Mouse (Mus musculus) brown adipose tissue, adult 24 weeks (tissue): Measurements from ENCODE around the gene Slc11a2. TPM values are rescaled to one million over a fixed set of nuclear protein-coding genes. Genes with fewer than 3 reads are reported as not detected.
A peak's percentile ranks its signal among the peaks of the same experiment; 100 is the strongest.

Source experiments
- H3K27ac ChIP-seq: fragments of 200-500 bp; replicated peaks from 2 replicates; pipeline ENCODE4 v1.5.1; 2012; ENCODE audit warnings: low read depth, mild to moderate bottlenecking, low read length
- H3K4me1 ChIP-seq: fragments of 200-500 bp; 2 replicates; pipeline ENCODE4 v1.6.1; 2012; ENCODE audit warnings: low read length, mixed read lengths; ENCODE audit not compliant: control insufficient read depth, insufficient read depth, insufficient read length
- H3K4me3 ChIP-seq: fragments of 200-500 bp; 2 replicates; pipeline ENCODE4 v1.5.1; 2012; ENCODE audit warnings: low read depth, mild to moderate bottlenecking, low read length, moderate library complexity; ENCODE audit not compliant: insufficient read depth
- polyA plus RNA-seq: library from polyadenylated mRNA; stranded (reverse); fragments of >200 nt; gene quantifications from 2 replicates; pipeline ENCODE4 v1.2.4, GENCODE M21; 2012; ENCODE audit not compliant: missing spikeins, insufficient read depth, insufficient read length

The Slc11a2 gene
- polyA plus RNA-seq, 1 experiment, result 24.7 TPM

DNA sequence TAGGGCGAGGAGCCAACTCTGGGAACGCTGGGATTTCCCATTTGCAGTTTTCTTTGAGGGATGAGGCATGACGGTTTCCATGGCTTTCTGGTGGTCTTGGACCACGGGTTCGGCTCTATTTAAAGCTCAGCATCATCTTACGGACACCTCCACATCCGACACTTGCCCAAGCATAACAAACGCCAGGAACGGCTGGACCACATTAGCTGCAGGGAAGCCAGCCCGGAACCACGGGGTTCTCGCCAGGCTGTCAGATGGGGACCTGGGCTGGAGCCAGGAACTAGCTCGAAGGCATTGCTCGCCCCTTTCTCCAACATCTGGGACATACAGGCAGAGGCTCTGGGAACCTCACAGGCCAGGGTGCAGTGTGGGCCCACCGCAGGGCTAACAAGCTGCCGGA lies 26.4 kb upstream of the Slc11a2 start:
- Histone ChIP-seq H3K27ac (no peak overlapping the region), H3K4me1 (no peaks in the 10 kb centered on the region), H3K4me3 (no peak overlapping the region)

DNA sequence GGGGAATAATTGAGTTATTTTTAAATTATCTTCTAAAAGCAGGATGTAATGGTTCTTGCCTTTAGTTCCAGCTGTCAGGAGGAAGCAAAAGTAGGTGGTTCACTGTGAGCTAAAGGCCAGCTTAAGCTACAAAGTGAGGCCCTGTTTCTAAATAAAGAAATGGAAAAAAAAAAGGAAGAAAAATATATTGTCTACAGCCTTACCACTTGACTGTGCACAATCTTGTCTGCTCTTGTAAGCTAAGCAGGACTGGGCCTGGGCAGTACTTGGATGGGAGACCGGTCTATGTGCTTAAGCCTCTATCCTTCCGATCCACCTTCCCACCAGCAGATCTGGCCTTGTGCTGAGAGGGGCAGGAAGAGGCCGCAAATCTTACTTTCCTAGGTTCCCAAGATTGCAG lies 24.6 kb upstream of the Slc11a2 start:
- Histone ChIP-seq H3K4me3 (no peak overlapping the region), H3K4me1 (no peaks in the 10 kb centered on the region), H3K27ac (peak overlapping the region; percentile 39; the same call in 1 of the 2 replicates)

DNA sequence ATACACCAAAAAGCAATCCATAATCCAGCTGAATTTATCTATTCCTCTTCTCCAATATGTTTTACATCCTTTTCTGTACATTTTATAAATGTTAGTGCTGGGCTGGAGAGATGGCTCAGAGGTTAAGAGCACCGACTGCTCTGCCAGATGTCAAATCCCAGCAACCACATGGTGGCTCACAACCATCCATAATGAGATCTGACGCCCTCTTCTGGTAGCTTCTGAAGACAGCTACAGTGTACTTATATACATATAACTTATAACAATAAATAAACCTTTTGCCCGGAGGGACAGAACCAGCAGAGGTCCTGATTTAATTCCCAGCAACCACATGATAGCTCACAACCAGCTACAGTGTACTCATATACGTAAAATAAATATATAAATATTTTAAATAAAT lies 23.7 kb upstream of the Slc11a2 start:
- no peak overlapping the region for H3K27ac ChIP-seq
- H3K4me3 ChIP-seq, result no peak overlapping the region
- H3K4me1 ChIP-seq, result no peaks in the 10 kb centered on the region

DNA sequence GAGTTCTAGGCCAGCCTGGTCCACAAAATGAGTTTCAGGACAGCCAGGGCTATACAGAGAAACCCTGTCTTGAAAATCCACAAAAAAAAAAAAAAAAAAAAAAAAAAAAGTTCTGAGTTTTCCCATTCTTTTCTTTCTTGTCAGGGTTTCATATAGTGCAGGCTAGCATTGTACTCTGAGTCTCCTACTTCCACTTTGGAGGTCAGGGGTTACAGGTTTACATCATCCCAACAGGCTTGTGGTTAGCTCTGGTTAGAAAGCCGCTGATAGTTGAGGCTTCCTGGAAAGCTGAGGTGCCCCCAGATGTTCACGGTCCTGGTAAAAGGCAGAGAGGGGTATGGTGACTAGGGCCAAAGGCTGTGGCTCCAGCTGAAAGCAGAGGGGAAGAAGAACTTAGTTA lies 22.0 kb upstream of the Slc11a2 start:
- no peak overlapping the region for H3K27ac ChIP-seq
- H3K4me1 ChIP-seq, result no peaks in the 10 kb centered on the region
- H3K4me3 ChIP-seq, result no peak overlapping the region

DNA sequence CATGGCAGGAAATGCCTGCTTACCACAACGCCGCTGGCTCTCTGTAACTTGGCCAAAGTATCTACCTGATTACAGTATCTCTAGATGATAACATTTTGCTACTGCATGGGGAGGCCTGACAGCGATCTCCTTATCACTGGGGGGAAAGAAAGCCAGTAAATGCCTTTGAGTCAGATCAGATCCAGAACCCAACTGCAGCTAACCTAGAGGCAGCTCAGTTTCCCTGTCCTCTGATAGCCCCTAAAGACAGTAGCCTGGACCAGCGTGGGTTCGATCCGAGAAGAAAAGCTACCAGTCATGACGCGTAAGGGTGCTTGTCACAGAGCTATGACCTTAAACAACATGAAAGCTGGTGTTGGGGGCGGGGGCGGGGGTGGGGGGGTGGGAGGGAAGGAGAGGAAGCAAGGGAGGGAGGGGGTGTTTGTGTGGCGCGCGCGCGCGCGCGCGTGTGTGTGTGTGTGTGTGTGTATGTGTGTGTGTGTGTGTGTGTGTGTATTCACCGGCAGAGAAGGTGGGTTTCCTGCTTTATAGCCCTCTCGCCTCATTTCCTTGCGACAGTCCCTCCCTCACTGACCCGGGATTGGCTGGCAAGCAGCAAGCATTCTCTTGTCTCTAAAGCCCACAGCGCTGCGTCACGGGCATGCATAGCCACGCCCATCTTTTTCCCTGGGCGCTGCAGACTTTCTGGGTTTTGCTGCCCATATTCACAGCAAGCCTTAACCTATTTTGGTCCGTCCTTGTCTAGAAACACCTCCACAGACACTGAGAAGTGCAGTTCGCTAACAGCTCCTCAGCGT lies 18.5 kb upstream of the Slc11a2 start:
- no peaks in the 10 kb centered on the region for H3K4me1 ChIP-seq
- peak overlapping the region; percentile 59 for H3K4me3 ChIP-seq
- H3K27ac ChIP-seq, result peak overlapping the region; percentile 88

DNA sequence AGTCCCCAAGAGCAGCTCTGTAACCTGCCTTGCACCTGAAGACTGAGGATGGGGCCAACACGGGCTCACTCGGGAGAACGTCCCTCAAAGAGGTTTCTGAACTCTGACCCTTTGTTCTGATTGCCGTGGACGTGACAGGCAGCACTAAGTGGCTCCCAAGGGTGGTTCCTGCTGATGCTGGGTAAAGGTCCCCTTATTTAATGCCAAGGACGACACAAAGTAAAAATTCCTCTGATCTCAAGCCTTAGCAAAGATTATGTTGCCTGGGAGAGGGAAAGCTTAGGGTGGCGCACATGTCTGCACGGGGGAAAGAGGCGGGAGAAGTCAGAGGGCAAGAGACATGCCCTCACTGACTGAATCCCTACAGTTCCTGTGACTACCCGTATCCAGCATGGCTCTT lies 11.6 kb upstream of the Slc11a2 start:
- Histone ChIP-seq H3K4me3 (no peak overlapping the region), H3K27ac (peak overlapping the region; percentile 69), H3K4me1 (no peaks in the 10 kb centered on the region)

DNA sequence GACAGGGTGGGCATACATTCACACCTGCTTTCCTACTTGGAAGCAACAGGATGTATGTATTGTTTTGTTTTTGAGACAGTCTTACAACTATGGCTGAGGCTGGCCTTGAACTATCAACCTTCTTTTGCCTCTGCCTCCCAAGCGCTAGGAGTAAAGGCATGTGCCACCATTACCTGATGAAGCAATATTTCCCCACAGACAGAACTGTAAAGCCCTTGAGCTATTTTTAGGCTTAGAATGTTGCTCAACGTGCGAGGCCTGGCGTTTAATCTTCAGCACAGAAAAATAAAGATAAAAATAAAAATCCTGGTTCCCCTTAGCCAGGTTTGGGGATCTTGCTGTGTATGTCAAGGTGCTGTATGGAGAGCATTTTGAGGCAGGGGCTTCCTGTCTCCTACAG lies 11.2 kb upstream of the Slc11a2 start:
- no peaks in the 10 kb centered on the region for H3K4me1 ChIP-seq
- H3K27ac ChIP-seq, result peak overlapping the region; percentile 78
- H3K4me3 ChIP-seq, result no peak overlapping the region

DNA sequence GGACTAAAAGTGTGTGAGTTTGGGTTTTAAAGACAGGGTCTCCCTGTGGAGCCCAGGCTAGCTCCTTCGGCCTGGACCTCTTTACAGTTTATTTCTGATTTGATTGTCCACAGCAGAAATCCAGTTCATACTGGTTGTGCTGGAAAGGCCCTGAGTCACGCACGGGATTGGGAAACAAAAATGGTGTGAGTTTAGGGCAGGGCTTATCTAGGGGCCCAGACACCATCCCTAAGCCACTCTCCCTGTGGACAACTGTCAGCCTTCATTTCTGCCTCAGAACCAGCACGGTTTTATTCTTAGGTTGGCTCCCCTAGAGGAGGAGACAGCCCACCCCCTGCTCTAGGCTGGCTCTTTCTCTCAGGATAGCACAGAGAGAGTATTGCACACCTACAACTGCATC lies 8.4 kb upstream of the Slc11a2 start:
- no peak overlapping the region for H3K4me3 ChIP-seq
- no peak overlapping the region for H3K27ac ChIP-seq
- no peaks in the 10 kb centered on the region for H3K4me1 ChIP-seq

DNA sequence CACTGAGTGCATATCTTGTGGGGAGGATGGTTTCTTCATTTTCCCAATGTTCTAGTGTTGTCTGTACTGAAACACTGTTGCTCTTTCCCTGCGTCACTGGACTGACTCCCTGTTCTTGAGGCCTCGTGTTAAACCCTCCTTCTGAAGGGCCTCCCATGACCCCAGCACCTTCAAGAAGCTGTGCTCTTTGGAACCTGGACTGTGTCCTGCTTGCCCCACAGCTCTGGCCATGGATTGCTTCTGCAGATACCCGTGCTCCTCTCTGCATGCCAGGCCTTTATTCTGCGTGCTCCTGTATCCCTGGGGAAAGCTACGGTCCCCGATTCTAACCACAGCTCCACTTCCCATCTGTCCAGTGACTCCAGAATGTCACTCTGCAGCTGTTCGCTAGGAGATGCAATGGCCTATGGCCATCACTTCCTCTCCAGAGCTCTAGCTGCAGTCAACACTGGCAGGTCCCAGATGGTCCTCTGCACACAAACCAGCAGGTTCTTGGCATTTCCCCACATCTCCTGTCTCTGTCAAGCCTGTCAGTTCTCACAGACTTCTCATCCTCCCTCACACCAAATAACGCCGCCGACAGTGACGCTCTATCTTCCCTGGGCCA lies 5.2 kb upstream of the Slc11a2 start:
- no peak overlapping the region for H3K27ac ChIP-seq
- no peaks in the 10 kb centered on the region for H3K4me1 ChIP-seq
- no peak overlapping the region for H3K4me3 ChIP-seq

DNA sequence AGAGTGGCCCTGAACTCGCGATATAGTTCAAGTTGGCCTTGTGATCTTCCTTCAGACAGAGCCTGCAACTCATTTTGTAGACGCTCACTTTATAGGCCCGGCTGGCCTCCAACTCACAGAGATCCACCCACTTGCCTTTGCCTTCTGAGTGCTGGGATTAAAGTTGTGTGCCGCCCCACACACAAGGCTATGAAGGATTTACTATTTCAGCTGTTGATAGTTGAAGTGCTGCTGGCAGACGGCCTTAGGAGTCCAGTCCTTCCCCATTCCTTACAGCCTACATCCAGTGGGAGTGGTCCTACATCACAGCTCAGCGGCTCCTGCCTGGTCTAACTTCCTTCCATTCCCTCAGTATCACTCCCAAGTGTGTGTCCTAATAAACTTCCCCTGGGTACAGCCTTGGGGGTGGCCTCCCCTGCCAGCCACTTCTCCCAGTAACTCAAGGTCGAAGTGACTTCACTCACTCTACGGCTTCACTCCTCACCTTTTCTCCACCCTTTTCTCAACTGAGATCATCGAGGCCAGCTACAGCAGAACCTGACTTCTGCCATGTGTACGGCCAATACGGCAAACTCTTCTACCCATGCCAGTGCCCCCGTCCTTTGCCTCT lies 3.5 kb upstream of the Slc11a2 start:
- Histone ChIP-seq H3K4me1 (no peaks in the 10 kb centered on the region), H3K27ac (no peak overlapping the region), H3K4me3 (no peak overlapping the region)

DNA sequence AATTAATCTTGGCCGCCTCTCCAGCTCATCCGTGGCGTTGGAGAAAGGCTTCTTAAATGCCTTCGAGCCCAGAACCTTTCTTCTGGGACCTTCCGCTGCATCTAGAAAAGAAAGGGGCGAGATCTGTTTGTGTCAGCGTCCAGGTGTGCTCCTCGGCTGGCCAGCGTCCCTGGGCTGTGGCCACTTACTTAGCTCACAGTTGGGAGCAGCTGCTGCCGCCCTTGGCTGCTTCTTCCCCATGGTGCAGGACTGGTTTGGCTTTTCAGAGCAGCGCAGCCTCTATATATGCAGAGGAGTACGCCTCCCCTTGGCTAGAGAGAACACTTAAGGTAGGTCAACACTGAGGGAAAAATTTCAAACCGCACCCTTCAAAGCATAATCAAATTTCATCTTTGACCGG lies 956 bp downstream of the Slc11a2 start:
- H3K4me1 ChIP-seq, result peaks cover 12% of the 10 kb centered on the region; the same call in 1 of the 2 replicates
- peak overlapping the region; percentile 23 for H3K4me3 ChIP-seq
- H3K27ac ChIP-seq, result no peak overlapping the region

DNA sequence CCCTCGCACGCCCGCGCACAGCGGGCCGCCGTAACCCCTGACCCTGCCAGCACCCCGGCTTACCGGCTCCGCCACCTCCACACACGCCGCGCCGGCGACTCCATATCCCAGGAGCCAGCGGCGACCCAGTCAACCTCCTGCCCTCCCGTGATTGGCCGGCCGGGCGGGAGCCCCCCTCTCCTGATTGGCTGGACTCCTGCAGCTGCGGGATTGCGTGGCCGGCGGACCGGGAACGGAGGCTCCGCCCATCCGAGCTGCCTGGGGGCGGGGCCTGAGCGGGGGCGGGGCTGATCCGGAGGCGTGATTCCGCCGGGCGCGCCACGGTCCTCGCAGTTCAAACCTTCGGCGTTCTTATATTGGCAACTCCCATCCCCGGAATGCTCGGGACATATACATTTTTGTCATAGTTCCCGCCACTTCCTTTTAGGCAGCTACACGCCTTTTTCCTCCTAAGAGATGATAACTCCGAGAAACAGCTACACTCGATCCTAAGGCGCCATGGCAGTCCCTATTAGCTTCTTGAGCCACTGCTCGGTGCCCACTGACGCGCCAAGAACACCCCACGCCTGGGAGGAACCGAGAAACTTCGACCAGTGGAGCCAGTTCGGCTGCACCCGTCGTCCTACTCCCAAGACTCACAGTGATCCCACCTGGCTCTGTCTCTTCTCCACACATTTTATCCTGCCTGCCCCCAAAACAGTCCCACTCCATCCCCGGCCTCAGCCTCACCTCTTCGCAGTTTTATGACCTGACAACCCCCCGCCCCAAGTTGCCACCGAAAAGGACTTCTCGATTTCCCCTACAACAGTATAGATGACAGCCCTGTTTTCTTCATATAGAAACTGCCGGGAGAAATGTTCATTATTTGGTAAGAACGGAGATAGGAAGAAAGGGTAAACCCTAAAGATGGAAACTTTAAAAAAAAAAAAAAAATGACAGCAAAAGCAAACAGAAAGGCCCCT lies 1.7 kb downstream of the Slc11a2 start:
- Histone ChIP-seq H3K4me1 (peaks cover 12% of the 10 kb centered on the region; the same call in 1 of the 2 replicates), H3K27ac (peak overlapping the region; percentile 3; the same call in 1 of the 2 replicates), H3K4me3 (peak overlapping the region; percentile 79)

DNA sequence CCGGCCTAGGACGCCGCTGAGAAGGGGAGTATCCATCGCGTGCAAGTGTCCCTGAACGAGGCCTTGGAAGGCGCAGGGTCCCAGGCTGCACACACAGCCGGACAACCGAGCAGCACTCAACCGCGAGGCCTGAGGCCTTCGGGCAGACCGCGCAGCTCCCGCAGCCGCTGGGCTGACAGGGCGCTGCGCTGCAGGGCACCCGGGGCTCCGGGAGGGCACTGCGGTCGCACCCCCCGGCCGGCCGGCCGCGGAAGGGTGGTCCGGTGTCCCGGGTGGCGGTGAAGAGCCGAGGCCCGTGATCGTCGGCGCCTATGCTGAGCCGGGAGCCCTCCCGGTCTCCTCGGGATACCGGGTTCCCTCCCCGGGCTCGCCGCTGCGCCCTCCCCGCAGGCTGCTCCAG lies 2.4 kb downstream of the Slc11a2 start:
- H3K4me1 ChIP-seq, result peaks cover 14% of the 10 kb centered on the region; the same call in 1 of the 2 replicates
- peak overlapping the region; percentile 79 for H3K4me3 ChIP-seq
- peak overlapping the region; percentile 3; the same call in 1 of the 2 replicates for H3K27ac ChIP-seq

DNA sequence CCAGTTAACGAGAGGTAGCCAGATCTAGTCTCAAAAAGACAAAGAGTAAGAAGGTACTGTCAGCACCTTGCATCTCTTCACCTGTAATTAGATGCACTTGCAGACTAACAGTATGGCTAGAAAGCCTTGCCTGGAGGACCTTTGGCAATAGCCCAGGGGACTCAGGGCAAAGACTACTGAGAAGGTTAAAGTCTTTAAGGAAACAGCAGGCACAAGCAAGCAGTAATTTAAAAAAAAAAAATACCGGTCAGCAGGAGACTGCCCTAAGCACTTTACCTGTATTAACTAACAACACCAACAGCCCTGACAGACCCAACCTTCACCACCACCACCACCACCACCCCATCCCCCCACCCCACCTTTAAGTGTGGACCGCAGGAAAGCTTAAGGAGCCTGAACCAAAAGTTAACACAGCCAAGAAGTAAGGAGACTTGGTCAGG lies 3.1 kb downstream of the Slc11a2 start, which contains the start of gene Gm5475:
Gm5475 (plus strand) TSS at position 390 of the 440 bp plus-strand sequence.
- Histone ChIP-seq H3K27ac (peak within 1 kb of the TSS; percentile 15), H3K4me1 (peaks cover 14% of the 10 kb centered on the region; the same call in 1 of the 2 replicates), H3K4me3 (peak within 1 kb of the TSS; percentile 79)
